Mouse (Mus musculus) layer of hippocampus, adult 9-10 months (tissue): ENCODE measurements around the gene Fkbp14.

Experiments used
- DNase-seq: peaks from one replicate; pipeline ENCODE4 v3.0.0; 2022; ENCODE audit warnings: low spot score

Gene Fkbp14

GRCm38 (mm10) chr6:54588212-54588611 lies 8.9 kb downstream of the Fkbp14 start:
- DNase-seq, result no peak

GRCm38 (mm10) chr6:54587683-54588082 lies 9.4 kb downstream of the Fkbp14 start:
- DNase-seq, result no peak

GRCm38 (mm10) chr6:54586911-54587310 lies 10.2 kb downstream of the Fkbp14 start:
- no peak for DNase-seq

GRCm38 (mm10) chr6:54586175-54586574 lies 10.9 kb downstream of the Fkbp14 start:
- peak; percentile 47 for DNase-seq

GRCm38 (mm10) chr6:54573218-54573955 lies 23.7 kb downstream of the Fkbp14 start:
- no peak for DNase-seq

- DNase-seq, result no peak
Measured at GRCm38 (mm10) chr6:54569776-54570175, 27.3 kb downstream of the Fkbp14 start.

- no peak for DNase-seq
Measured at GRCm38 (mm10) chr6:54566546-54566919, 30.6 kb downstream of the Fkbp14 start.

GRCm38 (mm10) chr6:54565665-54566545 lies 31.2 kb downstream of the Fkbp14 start, which contains the start of gene Scrn1:
Scrn1 (minus strand) TSS chr6:54566489.
- peak; percentile 35 for DNase-seq

GRCm38 (mm10) chr6:54565012-54565411 lies 32.1 kb downstream of the Fkbp14 start:
- no peak for DNase-seq

- no peak for DNase-seq
Measured at GRCm38 (mm10) chr6:54564506-54564991, 32.6 kb downstream of the Fkbp14 start.

GRCm38 (mm10) chr6:54563561-54563960 lies 33.5 kb downstream of the Fkbp14 start:
- no peak for DNase-seq

GRCm38 (mm10) chr6:54562018-54562809 lies 34.9 kb downstream of the Fkbp14 start:
- DNase-seq, result no peak

GRCm38 (mm10) chr6:54558466-54558865 lies 38.6 kb downstream of the Fkbp14 start:
- DNase-seq, result no peak

GRCm38 (mm10) chr6:54557671-54558070 lies 39.4 kb downstream of the Fkbp14 start:
- no peak for DNase-seq

- no peak for DNase-seq
Measured at GRCm38 (mm10) chr6:54555816-54556215, 41.3 kb downstream of the Fkbp14 start.

- no peak for DNase-seq
Measured at GRCm38 (mm10) chr6:54554341-54555110, 42.6 kb downstream of the Fkbp14 start.

- DNase-seq, result no peak
Measured at GRCm38 (mm10) chr6:54553632-54554031, 43.5 kb downstream of the Fkbp14 start.

GRCm38 (mm10) chr6:54552721-54553413 lies 44.2 kb downstream of the Fkbp14 start:
- DNase-seq, result no peak

GRCm38 (mm10) chr6:54550801-54551323 lies 46.2 kb downstream of the Fkbp14 start:
- DNase-seq, result no peak

GRCm38 (mm10) chr6:54549311-54549710 lies 47.8 kb downstream of the Fkbp14 start:
- no peak for DNase-seq
